Mouse (Mus musculus) megakaryocyte, embryonic 14.5 days (primary cell): ENCODE measurements at regions not wholly inside any gene's neighbourhood (a gene's known extent, or its start where the extent isn't known, plus 50 kb on each side); places are given as distances from the start of the nearest gene placed in this dataset.

Experiments used
- FLI1 ChIP-seq: IDR thresholded peaks from 2 replicates; pipeline ENCODE4 v1.6.1; 2012; ENCODE audit warnings: low read length, inconsistent platforms, mixed read lengths
- GATA1 ChIP-seq: IDR thresholded peaks from 3 replicates; pipeline ENCODE4 v1.6.1; 2012; ENCODE audit warnings: mixed read lengths, low read length, inconsistent platforms, borderline replicate concordance

DNA sequence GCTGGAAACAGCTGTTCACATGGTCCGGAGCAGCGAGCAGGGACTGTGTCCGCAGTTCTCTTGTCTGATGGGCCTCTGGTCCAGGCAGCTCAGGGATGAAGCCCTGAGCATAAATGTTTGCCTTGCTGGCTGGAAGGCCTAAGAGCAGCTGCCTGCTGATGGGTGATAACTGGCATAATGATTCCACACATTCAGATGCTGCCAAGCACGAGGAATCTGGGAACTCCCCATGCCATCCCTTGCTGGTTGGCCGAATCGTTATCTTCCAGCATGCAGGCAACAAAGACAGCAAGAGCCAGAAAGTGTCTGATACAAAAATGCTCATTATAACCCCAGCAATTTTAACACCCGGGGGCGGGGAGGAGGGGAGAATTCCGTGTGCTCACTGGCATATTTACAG lies 590.0 kb downstream of the Cbln4 start:
- TF ChIP-seq GATA1 (no peak), FLI1 (no peak)
